Mouse (Mus musculus) neural tube, embryonic 12.5 days (tissue): ENCODE measurements around the gene Aqp6. TPM values are rescaled to one million over a fixed set of nuclear protein-coding genes. Genes with fewer than 3 reads are reported as not detected.

Experiments used
- ATAC-seq: fragments of 200-750 bp; cut with Nextera tagmentation; 2 replicates; pipeline ENCODE4 v1.8.0; 2017; ENCODE audit warnings: low read depth, mild to moderate bottlenecking, moderate TSS enrichment, moderate library complexity; ENCODE audit not compliant: low FRiP score
- H3K27ac ChIP-seq: fragments of 300-500 bp; sonication (generic); 2 replicates; pipeline ENCODE4 v1.5.1; 2016
- H3K27me3 ChIP-seq: fragments of 300-500 bp; sonication (generic); replicated peaks from 2 replicates; pipeline ENCODE4 v1.6.1; 2016; ENCODE audit warnings: mild to moderate bottlenecking
- H3K36me3 ChIP-seq: fragments of 300-500 bp; sonication (generic); 2 replicates; pipeline ENCODE4 v1.6.1; 2016; ENCODE audit warnings: mild to moderate bottlenecking
- H3K4me1 ChIP-seq: fragments of 300-500 bp; sonication (generic); 2 replicates; pipeline ENCODE4 v1.6.1; 2016
- H3K4me2 ChIP-seq: fragments of 300-500 bp; sonication (generic); replicated peaks from 2 replicates; pipeline ENCODE4 v1.6.1; 2016; ENCODE audit warnings: mild to moderate bottlenecking
- H3K4me3 ChIP-seq: fragments of 300-500 bp; sonication (generic); 2 replicates; pipeline ENCODE4 v1.5.1; 2016
- H3K9ac ChIP-seq: fragments of 300-500 bp; sonication (generic); 2 replicates; pipeline ENCODE4 v1.6.1; 2016; ENCODE audit warnings: mild to moderate bottlenecking
- H3K9me3 ChIP-seq: fragments of 300-500 bp; sonication (generic); 2 replicates; pipeline ENCODE4 v1.6.1; 2016; ENCODE audit warnings: mild to moderate bottlenecking
- WGBS: fragments of 180-500 bp; shearing (Covaris S2); methylation state at CpG from one replicate; pipeline ENCODE4 v1.1.7; 2016; 5-methylcytosine and 5-hydroxymethylcytosine counted together
- polyA plus RNA-seq: library from polyadenylated mRNA; unstranded; fragments of >200 nt; fragmentation: Nextera tagmentation; extraction: Ambion mirVana; gene quantifications from 2 replicates; pipeline ENCODE4 v1.2.1, GENCODE M21; 2016

Gene Aqp6
- polyA plus RNA-seq, 1 experiment from 2014 or later: 1.1 TPM

DNA sequence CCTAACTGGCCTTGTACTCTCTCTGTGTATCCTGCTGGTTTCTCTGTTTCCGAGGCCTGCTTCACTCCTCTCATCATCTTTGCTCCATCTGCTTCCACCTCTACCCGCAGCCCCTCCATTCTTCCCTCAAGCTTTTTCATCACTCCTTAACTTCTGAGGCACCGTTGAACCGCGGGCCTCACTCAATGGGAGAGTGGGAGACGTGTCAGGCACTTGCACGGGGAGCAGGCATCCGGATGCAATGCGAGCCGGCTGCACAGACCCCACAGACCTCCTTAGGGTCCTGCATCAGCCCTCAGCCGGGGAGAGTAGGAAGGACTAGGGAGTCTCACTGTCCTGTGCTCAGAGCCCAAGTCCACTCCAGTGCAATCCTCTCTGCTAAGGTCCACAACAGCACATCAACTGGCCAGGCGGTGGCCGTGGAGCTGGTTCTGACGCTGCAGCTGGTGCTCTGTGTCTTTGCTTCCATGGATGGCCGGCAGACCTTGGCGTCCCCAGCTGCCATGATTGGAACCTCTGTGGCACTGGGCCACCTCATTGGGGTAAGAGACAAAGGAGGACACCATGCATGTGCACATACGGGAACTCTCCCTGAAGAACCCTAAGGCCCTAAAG is 1.1 kb downstream of the Aqp6 start:
- peaks cover 52% of the 10 kb centered on the region for H3K4me1 ChIP-seq
- 71% methylated on average over 17 of the region's 17 CpGs for WGBS

DNA sequence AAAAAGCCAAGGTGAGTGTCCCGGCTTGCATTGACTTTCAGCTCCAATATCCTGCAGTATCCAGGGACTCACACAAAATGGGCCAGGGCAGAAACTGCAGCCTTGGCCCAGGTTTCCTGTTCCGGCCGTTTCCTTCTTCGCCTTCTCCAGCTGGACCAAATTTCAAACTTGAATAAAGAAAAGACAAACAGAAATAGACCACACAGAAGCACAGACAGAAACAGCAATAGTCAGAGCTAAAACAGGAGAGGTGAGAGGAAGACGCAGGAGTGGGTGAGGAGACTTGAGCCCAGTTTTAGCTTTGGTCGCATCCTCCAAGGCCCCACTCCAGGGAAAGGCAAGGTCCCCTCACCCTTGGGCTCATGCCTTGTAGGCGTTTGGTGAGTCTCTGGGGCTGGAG is 2.0 kb downstream of the Aqp6 start:
- ATAC-seq: no peak
- WGBS: 87% methylated on average over 7 of the region's 7 CpGs
- Histone ChIP-seq H3K9ac (no peak overlapping the region), H3K27me3 (no peaks in the 10 kb centered on the region), H3K9me3 (no peaks in the 10 kb centered on the region), H3K4me2 (peak overlapping the region; percentile 12; the same call in 1 of the 2 replicates), H3K4me3 (no peak overlapping the region), H3K27ac (no peak overlapping the region), H3K4me1 (peaks cover 59% of the 10 kb centered on the region), H3K36me3 (no peaks in the 10 kb centered on the region)

More for the DNA sequence above, 1.1 kb downstream of the Aqp6 start:
- H3K36me3 ChIP-seq: no peaks in the 10 kb centered on the region
- no peak for ATAC-seq
- no peaks in the 10 kb centered on the region for H3K27me3 ChIP-seq
- no peak overlapping the region for H3K27ac ChIP-seq
- peak overlapping the region; percentile 35; the same call in 1 of the 2 replicates for H3K9ac ChIP-seq
- 0 out of 2 replicates have a peak overlapping the region, but pooled peaks have one; percentile 5 for H3K4me2 ChIP-seq
- H3K4me3 ChIP-seq: no peak overlapping the region
- no peaks in the 10 kb centered on the region for H3K9me3 ChIP-seq

DNA sequence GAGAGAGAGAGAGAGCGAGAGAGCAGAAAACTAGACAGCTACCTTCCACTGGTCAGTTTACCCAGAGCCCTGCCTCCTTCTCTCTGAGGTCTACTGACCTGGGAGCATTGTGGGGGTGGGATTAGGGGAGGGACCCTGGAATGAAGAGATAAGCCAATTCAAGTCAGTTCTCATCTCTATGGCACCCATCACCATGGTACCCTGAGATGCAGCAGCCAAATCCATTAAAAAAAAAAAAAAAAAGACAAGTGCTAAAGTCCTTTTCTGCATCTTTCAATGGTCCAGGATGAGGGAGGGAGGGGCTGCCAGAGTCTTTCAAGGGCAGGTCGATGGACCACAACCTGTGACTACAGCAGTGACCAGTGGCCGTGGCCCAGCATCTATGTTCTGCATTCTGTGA is 4.4 kb downstream of the Aqp6 start:
- Histone ChIP-seq H3K27ac (no peak overlapping the region), H3K9ac (no peak overlapping the region), H3K4me2 (no peak overlapping the region), H3K36me3 (no peaks in the 10 kb centered on the region), H3K4me1 (peaks cover 41% of the 10 kb centered on the region), H3K4me3 (no peak overlapping the region), H3K27me3 (no peaks in the 10 kb centered on the region), H3K9me3 (no peaks in the 10 kb centered on the region)
- ATAC-seq: no peak
- 81% methylated on average over 3 of the region's 3 CpGs for WGBS

DNA sequence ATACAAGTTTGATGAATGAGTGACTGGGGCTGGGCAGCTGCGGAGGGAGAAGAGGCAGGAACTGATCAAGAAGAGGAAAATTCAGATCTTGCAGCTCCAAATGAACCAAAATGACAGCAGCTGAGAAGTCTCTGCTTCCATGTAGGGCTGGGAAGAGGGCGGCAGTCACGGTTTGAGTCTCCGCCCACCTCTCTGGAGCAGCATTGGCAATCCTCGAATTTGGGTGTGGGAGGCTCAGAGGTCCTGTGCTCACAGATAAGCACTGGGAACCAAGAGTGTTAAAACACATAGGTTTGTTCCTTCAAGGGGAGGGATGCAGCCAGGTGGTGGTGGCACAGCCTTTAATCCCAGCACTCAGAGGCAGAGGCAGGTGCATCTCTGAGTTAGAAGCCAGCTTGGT is 5.3 kb downstream of the Aqp6 start:
- Histone ChIP-seq H3K27ac (no peak overlapping the region), H3K27me3 (no peaks in the 10 kb centered on the region), H3K4me2 (no peak overlapping the region), H3K9me3 (no peaks in the 10 kb centered on the region), H3K9ac (no peak overlapping the region), H3K4me1 (peaks cover 41% of the 10 kb centered on the region), H3K36me3 (no peaks in the 10 kb centered on the region), H3K4me3 (no peak overlapping the region)
- no peak for ATAC-seq
- 37% methylated on average over 5 of the region's 5 CpGs for WGBS

DNA sequence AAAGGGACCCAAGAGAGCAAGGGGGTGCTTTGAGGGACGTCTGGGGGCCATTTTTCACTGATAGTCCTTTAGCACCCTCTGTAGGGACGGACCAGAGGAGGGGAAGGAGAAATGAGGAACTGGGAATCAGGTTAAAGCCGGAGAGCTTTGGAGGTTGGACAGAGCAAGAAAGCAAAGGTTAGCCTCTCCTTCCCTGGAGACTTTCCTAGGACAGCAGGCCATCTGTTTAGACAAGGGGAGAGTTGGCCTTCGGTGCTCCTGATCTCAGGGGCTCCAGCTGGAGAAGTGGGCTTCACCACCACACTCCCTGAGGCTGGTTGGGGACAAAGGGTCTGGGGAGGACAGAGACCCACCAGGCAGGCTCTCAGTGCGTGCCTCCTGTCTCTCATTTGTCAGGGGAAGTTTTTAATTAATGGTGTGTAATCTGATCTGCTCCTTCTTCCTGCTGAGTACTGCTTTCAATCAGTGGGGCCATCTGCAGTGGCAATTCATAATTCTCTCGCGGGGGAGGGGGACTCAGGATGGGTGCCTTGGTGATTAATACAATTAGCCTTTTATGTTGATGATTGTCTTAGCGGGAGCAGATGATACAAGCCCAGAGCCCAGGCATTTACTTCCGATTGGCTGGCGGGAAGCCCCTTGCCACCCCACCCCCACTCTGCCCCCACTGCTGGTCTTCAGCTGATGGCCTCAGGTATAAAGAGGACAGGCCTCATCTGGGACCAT is 6.4 kb downstream of the Aqp6 start:
- ATAC-seq: peak; percentile 71
- Histone ChIP-seq H3K9ac (no peak overlapping the region), H3K9me3 (no peaks in the 10 kb centered on the region), H3K4me3 (no peak overlapping the region), H3K27ac (peak overlapping the region; percentile 64), H3K27me3 (no peaks in the 10 kb centered on the region), H3K4me2 (no peak overlapping the region), H3K36me3 (no peaks in the 10 kb centered on the region), H3K4me1 (peaks cover 35% of the 10 kb centered on the region)
- 15% methylated on average over 10 of the region's 10 CpGs for WGBS

DNA sequence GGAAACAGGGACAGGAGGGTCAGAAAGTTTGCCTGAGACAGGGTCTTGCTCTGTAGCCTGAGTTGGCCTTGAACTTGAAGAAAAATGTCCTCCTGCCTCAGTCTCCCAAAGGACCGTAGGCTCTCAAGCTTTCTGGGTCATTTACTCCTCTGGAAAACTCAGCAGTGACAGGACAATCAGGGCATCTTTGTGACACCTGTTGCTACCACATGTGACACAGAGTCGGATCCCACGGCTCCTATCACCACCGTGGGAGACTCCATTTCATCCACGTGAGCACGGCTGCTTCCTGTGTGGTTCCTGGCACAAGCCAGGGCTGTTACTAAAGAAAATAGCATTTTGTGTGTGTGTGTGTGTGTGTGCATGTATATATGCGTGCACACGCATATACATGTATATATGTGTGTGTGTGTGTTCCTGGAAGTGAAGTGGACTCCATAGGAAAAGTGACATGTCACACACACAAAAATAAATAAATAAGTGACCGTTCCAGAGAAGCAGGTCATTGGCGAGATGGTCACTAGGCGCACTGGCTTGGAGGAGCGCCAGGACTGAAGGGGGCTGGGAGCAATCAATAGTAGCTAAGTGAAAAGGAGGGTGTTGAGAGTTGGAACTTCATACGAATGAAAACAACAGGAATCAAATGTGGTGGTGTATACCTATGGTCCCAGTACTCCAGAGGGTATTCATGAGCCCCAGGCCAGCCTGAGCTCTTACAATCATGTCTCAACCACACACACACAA is 7.4 kb downstream of the Aqp6 start:
- Histone ChIP-seq H3K27me3 (no peaks in the 10 kb centered on the region), H3K27ac (no peak overlapping the region), H3K4me2 (no peak overlapping the region), H3K9me3 (no peaks in the 10 kb centered on the region), H3K36me3 (no peaks in the 10 kb centered on the region), H3K9ac (no peak overlapping the region), H3K4me1 (peaks cover 30% of the 10 kb centered on the region), H3K4me3 (no peak overlapping the region)
- WGBS: 82% methylated on average over 13 of the region's 13 CpGs
- no peak for ATAC-seq

DNA sequence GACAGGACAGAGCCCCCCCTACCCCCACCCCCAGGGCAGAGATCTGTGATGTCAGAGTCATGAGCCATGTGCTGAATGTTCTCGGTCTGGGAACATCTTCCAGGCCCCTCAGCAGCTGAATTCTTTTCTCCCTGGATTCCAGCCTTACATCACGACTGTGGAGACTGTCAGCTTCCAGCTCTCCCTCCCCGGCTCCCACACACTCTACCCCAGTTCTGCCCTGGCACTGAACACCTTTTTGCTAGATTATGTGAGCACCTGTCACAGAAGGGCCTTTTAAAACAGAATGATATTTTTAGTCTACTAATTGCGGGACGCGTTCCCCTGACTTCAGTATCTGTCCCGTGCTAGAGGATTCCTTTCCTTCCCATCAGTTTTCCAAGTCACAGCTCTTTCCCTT is 10.4 kb downstream of the Aqp6 start:
- no peak for ATAC-seq
- H3K9me3 ChIP-seq: no peaks in the 10 kb centered on the region
- no peak overlapping the region for H3K4me3 ChIP-seq
- H3K27me3 ChIP-seq: no peaks in the 10 kb centered on the region
- peaks cover 32% of the 10 kb centered on the region for H3K4me1 ChIP-seq
- WGBS: 69% methylated on average over 7 of the region's 7 CpGs
- no peak overlapping the region for H3K4me2 ChIP-seq
- H3K36me3 ChIP-seq: no peaks in the 10 kb centered on the region
- no peak overlapping the region for H3K9ac ChIP-seq
- no peak overlapping the region for H3K27ac ChIP-seq

DNA sequence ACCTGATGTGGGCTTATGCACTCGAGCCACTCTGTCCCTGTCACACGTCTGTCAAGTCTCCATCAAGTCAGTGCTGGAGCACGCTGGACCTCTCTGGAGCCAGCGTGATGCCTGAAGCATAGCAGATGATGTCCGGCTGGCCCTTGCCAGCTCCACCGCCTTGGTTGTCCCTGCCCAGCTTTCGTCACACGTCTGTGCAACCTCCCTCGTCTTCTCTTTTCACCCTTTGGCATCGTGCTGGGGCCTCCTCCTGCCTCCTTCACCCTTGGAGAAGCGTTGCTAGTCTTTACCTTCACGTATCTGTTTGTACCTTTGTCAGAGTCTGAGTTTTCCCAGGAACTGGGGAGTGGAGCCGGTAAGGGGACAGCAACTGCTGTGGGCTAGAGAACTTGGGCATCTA is 13.1 kb downstream of the Aqp6 start:
- H3K9ac ChIP-seq: no peak overlapping the region
- WGBS: 87% methylated on average over 13 of the region's 13 CpGs
- no peaks in the 10 kb centered on the region for H3K9me3 ChIP-seq
- no peak overlapping the region for H3K4me3 ChIP-seq
- no peaks in the 10 kb centered on the region for H3K27me3 ChIP-seq
- H3K4me2 ChIP-seq: 0 out of 2 replicates have a peak overlapping the region, but pooled peaks have one; percentile 1
- ATAC-seq: no peak
- no peak overlapping the region for H3K27ac ChIP-seq
- peaks cover 19% of the 10 kb centered on the region; the same call in 1 of the 2 replicates for H3K4me1 ChIP-seq
- no peaks in the 10 kb centered on the region for H3K36me3 ChIP-seq

DNA sequence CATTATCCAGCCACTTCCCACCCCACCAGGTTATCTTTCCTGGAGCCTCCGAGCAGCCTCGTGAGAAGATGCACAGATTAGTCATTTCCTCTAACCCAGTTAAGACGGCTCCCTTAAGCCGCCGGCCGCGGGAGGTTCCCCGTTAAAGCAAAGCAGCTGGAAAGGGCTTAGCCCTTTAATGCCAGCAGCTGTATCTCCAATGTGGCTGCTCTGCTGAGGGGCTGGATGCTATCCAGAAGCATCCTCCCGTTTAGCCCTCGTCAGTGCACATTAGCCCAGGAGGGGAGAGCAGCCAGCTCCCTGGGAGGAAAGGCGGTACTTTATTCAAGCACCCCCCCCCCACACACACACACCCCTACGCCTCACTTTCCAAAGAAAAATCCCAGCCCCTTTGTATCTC is 13.6 kb downstream of the Aqp6 start:
- Histone ChIP-seq H3K27ac (no peak overlapping the region), H3K27me3 (no peaks in the 10 kb centered on the region), H3K4me1 (peaks cover 19% of the 10 kb centered on the region; the same call in 1 of the 2 replicates), H3K36me3 (peaks cover 3% of the 10 kb centered on the region; the same call in 1 of the 2 replicates), H3K4me3 (no peak overlapping the region), H3K4me2 (0 out of 2 replicates have a peak overlapping the region, but pooled peaks have one; percentile 1), H3K9me3 (no peaks in the 10 kb centered on the region), H3K9ac (no peak overlapping the region)
- WGBS: 29% methylated on average over 12 of the region's 12 CpGs
- ATAC-seq: no peak

DNA sequence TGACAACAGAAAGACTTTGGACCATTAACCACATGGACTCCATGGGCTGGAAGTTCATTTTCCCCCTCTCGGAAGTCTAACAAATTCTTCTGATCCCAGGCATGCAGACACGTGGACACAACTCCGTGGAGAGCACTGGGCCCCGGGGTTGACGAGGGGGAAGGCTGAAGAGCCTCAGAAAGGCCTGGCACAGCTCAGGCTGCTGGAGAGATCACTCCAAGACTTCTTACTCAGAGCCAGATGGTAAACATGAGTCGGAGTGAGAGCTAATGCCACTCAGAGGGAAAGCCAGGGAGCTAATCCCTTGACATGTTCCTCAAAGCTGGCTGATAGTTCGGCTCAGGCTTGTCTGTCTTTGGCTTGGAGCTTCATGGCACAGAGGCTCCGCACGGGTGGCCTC is 14.0 kb downstream of the Aqp6 start:
- Histone ChIP-seq H3K9ac (no peak overlapping the region), H3K9me3 (no peaks in the 10 kb centered on the region), H3K27me3 (no peaks in the 10 kb centered on the region), H3K4me1 (peaks cover 19% of the 10 kb centered on the region; the same call in 1 of the 2 replicates), H3K4me3 (no peak overlapping the region), H3K4me2 (no peak overlapping the region), H3K27ac (no peak overlapping the region), H3K36me3 (peaks cover 6% of the 10 kb centered on the region; the same call in 1 of the 2 replicates)
- 69% methylated on average over 9 of the region's 9 CpGs for WGBS
- ATAC-seq: no peak

DNA sequence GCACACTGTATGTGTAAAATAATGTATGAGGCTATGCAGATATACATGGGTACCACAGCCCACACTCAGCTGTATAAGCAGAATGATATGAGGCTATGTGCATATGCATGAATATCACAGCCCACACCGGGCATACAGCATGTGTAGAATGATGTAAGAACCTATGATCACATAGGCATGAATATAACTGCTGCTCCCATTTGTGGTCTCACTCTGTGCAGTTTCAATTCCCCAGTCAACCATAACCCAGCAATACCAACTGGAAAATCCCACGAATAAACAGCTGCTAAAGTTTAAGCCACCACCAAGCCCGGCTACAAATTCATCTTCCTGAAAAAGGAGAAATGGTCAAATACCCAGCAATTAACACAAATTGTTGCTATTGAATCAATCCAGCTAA is 17.4 kb downstream of the Aqp6 start:
- Histone ChIP-seq H3K4me2 (no peak overlapping the region), H3K4me1 (peaks cover 11% of the 10 kb centered on the region; the same call in 1 of the 2 replicates), H3K9me3 (no peaks in the 10 kb centered on the region), H3K36me3 (peaks cover 34% of the 10 kb centered on the region), H3K9ac (no peak overlapping the region), H3K27ac (no peak overlapping the region), H3K4me3 (no peak overlapping the region), H3K27me3 (no peaks in the 10 kb centered on the region)
- 81% methylated on average over 3 of the region's 3 CpGs for whole genome bisulfite sequencing
- ATAC-seq: no peak

DNA sequence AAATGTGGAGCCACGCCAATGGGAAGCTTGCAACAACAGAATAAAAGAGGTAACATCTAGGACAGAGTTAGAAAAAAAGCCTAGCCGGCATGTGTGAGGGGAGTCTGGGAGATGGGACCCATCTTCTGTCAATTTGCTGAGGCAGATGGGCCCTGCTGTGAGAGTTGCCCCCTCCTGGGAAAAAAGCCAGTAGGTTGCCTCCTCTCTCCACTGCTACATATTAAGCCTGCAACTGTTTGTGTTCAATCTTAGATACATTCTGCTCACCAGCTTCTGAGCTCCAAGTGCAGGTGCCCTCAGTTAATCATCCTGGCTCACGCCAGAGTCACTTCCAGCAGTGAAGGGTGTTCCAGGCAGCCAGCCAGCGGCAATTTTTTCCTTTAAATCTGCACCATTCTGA is 18.6 kb downstream of the Aqp6 start:
- Histone ChIP-seq H3K27ac (no peak overlapping the region), H3K27me3 (no peaks in the 10 kb centered on the region), H3K4me1 (0 out of 2 replicates have a peak, but pooled peaks cover 3% of the 10 kb centered on the region), H3K9ac (no peak overlapping the region), H3K9me3 (no peaks in the 10 kb centered on the region), H3K4me2 (no peak overlapping the region), H3K36me3 (peaks cover 45% of the 10 kb centered on the region), H3K4me3 (no peak overlapping the region)
- 78% methylated on average over 4 of the region's 4 CpGs for WGBS
- ATAC-seq: no peak
